ENCODE assay signal across 8 mouse cellular contexts in the genomic region with DNA sequence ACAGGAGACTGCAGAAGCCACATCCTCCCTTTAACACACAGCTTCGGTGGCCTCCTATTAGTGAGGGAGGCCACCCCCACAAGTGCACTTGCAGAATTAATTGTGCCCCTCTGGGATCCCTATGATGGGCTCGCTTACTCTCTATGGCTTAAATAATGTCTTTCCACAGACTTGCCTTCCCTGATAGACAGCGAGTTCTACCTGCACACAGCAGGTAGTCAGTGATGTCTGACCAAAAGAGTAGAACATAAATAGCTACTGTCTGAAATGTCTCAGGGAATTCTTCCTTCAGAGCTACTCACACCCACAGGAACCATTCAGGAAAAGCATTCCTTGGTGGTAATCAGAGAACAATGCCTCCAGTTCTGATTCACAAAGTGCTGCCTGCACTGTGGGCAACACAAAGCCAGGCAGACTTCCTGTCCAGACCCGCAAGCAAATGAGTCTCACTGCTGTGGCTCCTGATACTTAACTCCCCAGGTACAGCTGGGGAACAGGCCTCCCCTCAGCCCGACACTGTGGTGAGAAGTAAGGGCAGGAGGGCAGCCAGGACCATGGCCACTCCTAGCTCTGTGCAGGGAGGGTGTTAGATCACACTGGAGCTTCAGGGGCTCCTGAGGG. TPM values are rescaled to one million over a fixed set of nuclear protein-coding genes. Genes with fewer than 3 reads are reported as not detected.
DNase-seq lines count a peak whose midpoint lies in the region; ATAC-seq and TF ChIP-seq lines count a peak whose summit lies in the region.

No protein-coding gene starts in this region.

- H3K9me3 ChIP-seq in embryonic facial prominence, embryonic 13.5 days: no peaks in the 10 kb centered on the region
- no peaks in the 10 kb centered on the region for H3K9me3 ChIP-seq in intestine, embryonic 14.5 days (ENCODE audit: control insufficient read depth, low read length)
- no peaks in the 10 kb centered on the region for H3K9me3 ChIP-seq in neural tube, embryonic 14.5 days (ENCODE audit: control insufficient read depth, low read length)

- no peaks in the 10 kb centered on the region for H3K36me3 ChIP-seq in embryonic facial prominence, embryonic 13.5 days
- no peaks in the 10 kb centered on the region for H3K36me3 ChIP-seq in intestine, embryonic 14.5 days (ENCODE audit: control insufficient read depth, insufficient read depth, low read length)
- no peaks in the 10 kb centered on the region for H3K36me3 ChIP-seq in neural tube, embryonic 14.5 days (ENCODE audit: control insufficient read depth, insufficient read depth, low read length)

- DNase-seq in layer of hippocampus, adult 2 months (ENCODE audit: low spot score in 2 of 2): no peak
- no peak for DNase-seq in layer of hippocampus, adult 9-10 months (ENCODE audit: low spot score)
- DNase-seq in intestine, embryonic 14.5 days (ENCODE audit: low spot score): peak; percentile 48
- no peak for DNase-seq in thymus, postnatal 14 days
- no peak for DNase-seq in layer of hippocampus, adult 11-12 months (ENCODE audit: low spot score)
- DNase-seq in layer of hippocampus, postnatal 36 days: no peak

- H3K27me3 ChIP-seq in embryonic facial prominence, embryonic 13.5 days: no peaks in the 10 kb centered on the region
- no peaks in the 10 kb centered on the region for H3K27me3 ChIP-seq in intestine, embryonic 14.5 days (replicated peaks; ENCODE audit: control insufficient read depth, insufficient read depth, low read length)
- H3K27me3 ChIP-seq in neural tube, embryonic 14.5 days (ENCODE audit: control insufficient read depth, insufficient read depth, low read length): no peaks in the 10 kb centered on the region

- no peak overlapping the region for H3K4me2 ChIP-seq in embryonic facial prominence, embryonic 13.5 days
- no peak overlapping the region for H3K4me2 ChIP-seq in intestine, embryonic 14.5 days (ENCODE audit: low read length)
- no peak overlapping the region for H3K4me2 ChIP-seq in neural tube, embryonic 14.5 days (ENCODE audit: low read depth, low read length)

- WGBS in embryonic facial prominence, embryonic 13.5 days: 34% methylated on average over 5 of the region's 5 CpGs
- WGBS in intestine, embryonic 14.5 days: 57% methylated on average over 5 of the region's 5 CpGs
- WGBS in neural tube, embryonic 14.5 days: 13% methylated on average over 5 of the region's 5 CpGs

- 0 out of 2 replicates have a peak overlapping the region, but pooled peaks have one; percentile 41 for H3K9ac ChIP-seq in embryonic facial prominence, embryonic 13.5 days
- H3K9ac ChIP-seq in intestine, embryonic 14.5 days (ENCODE audit: low read length): no peak overlapping the region
- 0 out of 2 replicates have a peak overlapping the region, but pooled peaks have one; percentile 11 for H3K9ac ChIP-seq in neural tube, embryonic 14.5 days (replicated peaks; ENCODE audit: low read depth, low read length)

- TF ChIP-seq CTCF in layer of hippocampus, adult 2 months (conservative IDR thresholded peaks at IDR 0.05): no peak

- H3K4me3 ChIP-seq in layer of hippocampus, adult 2 months: no peak overlapping the region
- no peak overlapping the region for H3K4me3 ChIP-seq in embryonic facial prominence, embryonic 13.5 days
- H3K4me3 ChIP-seq in intestine, embryonic 14.5 days (ENCODE audit: low read depth, low read length): no peak overlapping the region
- H3K4me3 ChIP-seq in neural tube, embryonic 14.5 days (ENCODE audit: low read depth, low read length): no peak overlapping the region

- H3K4me1 ChIP-seq in embryonic facial prominence, embryonic 13.5 days: peaks cover 19% of the 10 kb centered on the region
- peaks cover 26% of the 10 kb centered on the region for H3K4me1 ChIP-seq in intestine, embryonic 14.5 days (replicated peaks; ENCODE audit: control insufficient read depth, insufficient read depth, low read length)
- H3K4me1 ChIP-seq in neural tube, embryonic 14.5 days (ENCODE audit: control insufficient read depth, insufficient read depth, low read length): peaks cover 22% of the 10 kb centered on the region

- no peak for ATAC-seq in embryonic facial prominence, embryonic 13.5 days (ENCODE audit: insufficient number of reproducible peaks, insufficient read depth, low FRiP score, low TSS enrichment, low read depth)
- no peak for ATAC-seq in intestine, embryonic 14.5 days (replicated peaks; ENCODE audit: low FRiP score, low TSS enrichment, low read depth)
- ATAC-seq in neural tube, embryonic 14.5 days (ENCODE audit: low read depth): peak; percentile 56; the same call in 1 of the 2 replicates

- H3K27ac ChIP-seq in layer of hippocampus, adult 2 months: peak overlapping the region; percentile 77
- peak overlapping the region; percentile 81 for H3K27ac ChIP-seq in embryonic facial prominence, embryonic 13.5 days
- peak overlapping the region; percentile 29; the same call in 1 of the 2 replicates for H3K27ac ChIP-seq in intestine, embryonic 14.5 days (ENCODE audit: low read depth)
- H3K27ac ChIP-seq in neural tube, embryonic 14.5 days (ENCODE audit: low read depth, low read length): peak overlapping the region; percentile 83

RNA-seq across cellular contexts. Expression of gene Tom1l2, which starts 51.0 kb away (rescaled TPM):
- 100 to 1,000 TPM; 180 to 189 TPM for total RNA-seq in layer of hippocampus, adult 2 months (2021)
- polyA plus RNA-seq in embryonic facial prominence, embryonic 13.5 days (2015; fragmentation: Nextera tagmentation; extraction: Ambion mirVana): 27.8 and 29.5 TPM in 2 replicates
- polyA plus RNA-seq in intestine, embryonic 14.5 days (2014; fragmentation: Nextera tagmentation; extraction: Ambion mirVana): 16.3 and 19.4 TPM in 2 replicates
- 47.8 and 50.9 TPM in 2 replicates for polyA plus RNA-seq in neural tube, embryonic 14.5 days (2014; fragmentation: Nextera tagmentation; extraction: Ambion mirVana)
- 100 to 1,000 TPM; 170 to 180 TPM for total RNA-seq in layer of hippocampus, postnatal 36 days (2021)

RNA-seq across cellular contexts. Expression of gene Drc3, which starts 51.4 kb away (rescaled TPM):
- total RNA-seq in layer of hippocampus, adult 2 months (2021): 1 to 10 TPM; 6.4 to 8.0 TPM
- 2.4 and 2.7 TPM in 2 replicates for polyA plus RNA-seq in embryonic facial prominence, embryonic 13.5 days (2015; fragmentation: Nextera tagmentation; extraction: Ambion mirVana)
- polyA plus RNA-seq in intestine, embryonic 14.5 days (2014; fragmentation: Nextera tagmentation; extraction: Ambion mirVana): 1.6 and 1.8 TPM in 2 replicates
- 5.2 TPM in 2 replicates for polyA plus RNA-seq in neural tube, embryonic 14.5 days (2014; fragmentation: Nextera tagmentation; extraction: Ambion mirVana)
- 1 to 10 TPM; 6.7 to 7.6 TPM for total RNA-seq in layer of hippocampus, postnatal 36 days (2021)

Comparison
In these comparisons a context has a peak if more than half of its experiments do, and no peak if none do; other contexts are left out.
1. H3K27ac ChIP-seq: peak in every context shown above with its lines; median percentile 83 in neural tube, embryonic 14.5 days; 81 in embryonic facial prominence, embryonic 13.5 days; 77 in layer of hippocampus, adult 2 months; 29 in intestine, embryonic 14.5 days.